Mouse (Mus musculus): ENCODE results near the gene Plod3. TPM values are rescaled to one million over a fixed set of nuclear protein-coding genes. Genes with fewer than 3 reads are reported as not detected.
"Not testable (repeated sequence)": the region's sequence is repeated elsewhere in the genome, so short reads cannot be mapped to it uniquely, and the experiment has no call there.

The Plod3 gene
- polyA plus RNA-seq, 2 experiments: 7.2 to 13.9 TPM

GRCm38 (mm10) chr5:136942781-136943180 lies 44.0 kb upstream of the Plod3 start:
- no peak overlapping the region for H3K4me3 ChIP-seq (ENCODE audit: insufficient read depth in 1 of 2, low read depth in 2 of 2, low read length in 2 of 2)
- no peak overlapping the region for H3K9ac ChIP-seq (replicated peaks)
- H3K27ac ChIP-seq: no peak overlapping the region
- no peaks in the 10 kb centered on the region for H3K4me1 ChIP-seq (replicated peaks; ENCODE audit: control insufficient read depth in 2 of 2, insufficient read depth in 2 of 2, low read length in 1 of 2)
- 54% methylated on average over 3 of the region's 3 CpGs for WGBS (ENCODE audit: insufficient replicate concordance)
- H3K9me3 ChIP-seq (ENCODE audit: control insufficient read depth, low read length): no peaks in the 10 kb centered on the region
- no peak for DNase-seq (ENCODE audit: low read depth in 3 of 3, low spot score in 3 of 3)
- no peak for ATAC-seq (ENCODE audit: insufficient read depth)
- H3K27me3 ChIP-seq (ENCODE audit: control insufficient read depth, insufficient read depth, low read length): no peaks in the 10 kb centered on the region
- no peaks in the 10 kb centered on the region for H3K36me3 ChIP-seq (replicated peaks; ENCODE audit: control insufficient read depth, insufficient read depth, low read depth)
- no peak for TF ChIP-seq CTCF (IDR thresholded peaks at IDR 0.05; ENCODE audit: low read depth)
- no peak overlapping the region for H3K4me2 ChIP-seq (ENCODE audit: low read depth)

- DNase-seq (ENCODE audit: low read depth in 3 of 3, low spot score in 3 of 3) (no peak), ATAC-seq (ENCODE audit: insufficient read depth) (no peak)
- Histone ChIP-seq H3K9me3 (ENCODE audit: control insufficient read depth, low read length) (no peaks in the 10 kb centered on the region), H3K36me3 (replicated peaks; ENCODE audit: control insufficient read depth, insufficient read depth, low read depth) (no peaks in the 10 kb centered on the region), H3K4me3 (ENCODE audit: insufficient read depth in 1 of 2, low read depth in 2 of 2, low read length in 2 of 2) (no peak overlapping the region), H3K27ac (no peak overlapping the region), H3K4me1 (replicated peaks; ENCODE audit: control insufficient read depth in 2 of 2, insufficient read depth in 2 of 2, low read length in 1 of 2) (no peaks in the 10 kb centered on the region), H3K9ac (replicated peaks) (no peak overlapping the region), H3K27me3 (ENCODE audit: control insufficient read depth, insufficient read depth, low read length) (no peaks in the 10 kb centered on the region), H3K4me2 (ENCODE audit: low read depth) (no peak overlapping the region)
- WGBS (ENCODE audit: insufficient replicate concordance): 62% methylated on average over 2 of the region's 2 CpGs
- no peak for TF ChIP-seq CTCF (IDR thresholded peaks at IDR 0.05; ENCODE audit: low read depth)
- no peak for TF ChIP-seq EP300 (IDR thresholded peaks at IDR 0.05; ENCODE audit: low read depth)
Measured at GRCm38 (mm10) chr5:136943382-136943781, 43.4 kb upstream of the Plod3 start.

- Histone ChIP-seq H3K9ac (replicated peaks) (no peak overlapping the region), H3K9me3 (ENCODE audit: control insufficient read depth, low read length) (no peaks in the 10 kb centered on the region), H3K36me3 (replicated peaks; ENCODE audit: control insufficient read depth, insufficient read depth, low read depth) (no peaks in the 10 kb centered on the region), H3K4me3 (ENCODE audit: insufficient read depth in 1 of 2, low read depth in 2 of 2, low read length in 2 of 2) (no peak overlapping the region), H3K4me1 (replicated peaks; ENCODE audit: control insufficient read depth in 2 of 2, insufficient read depth in 2 of 2, low read length in 1 of 2) (0 out of 4 replicates have a peak, but pooled peaks cover 0 to 2% of the 10 kb centered on the region in 2 experiments), H3K4me2 (ENCODE audit: low read depth) (no peak overlapping the region), H3K27ac (no peak overlapping the region), H3K27me3 (ENCODE audit: control insufficient read depth, insufficient read depth, low read length) (no peaks in the 10 kb centered on the region)
- DNase-seq (ENCODE audit: low read depth in 3 of 3, low spot score in 3 of 3): no peak
- 58% methylated on average over 12 of the region's 12 CpGs for WGBS (ENCODE audit: insufficient replicate concordance)
- TF ChIP-seq CTCF (IDR thresholded peaks at IDR 0.05; ENCODE audit: low read depth): no peak
- no peak for TF ChIP-seq EP300 (IDR thresholded peaks at IDR 0.05; ENCODE audit: low read depth)
- ATAC-seq (ENCODE audit: insufficient read depth): no peak
Measured at GRCm38 (mm10) chr5:136945084-136945483, 41.7 kb upstream of the Plod3 start.

- no peak overlapping the region for H3K9ac ChIP-seq (replicated peaks)
- ATAC-seq (ENCODE audit: insufficient read depth) (no peak), DNase-seq (ENCODE audit: low read depth in 3 of 3, low spot score in 3 of 3) (no peak)
- H3K27me3 ChIP-seq (ENCODE audit: control insufficient read depth, insufficient read depth, low read length): no peaks in the 10 kb centered on the region
- no peak overlapping the region for H3K4me2 ChIP-seq (ENCODE audit: low read depth)
- H3K27ac ChIP-seq: no peak overlapping the region
- no peaks in the 10 kb centered on the region for H3K9me3 ChIP-seq (ENCODE audit: control insufficient read depth, low read length)
- no peak overlapping the region for H3K4me3 ChIP-seq (ENCODE audit: insufficient read depth in 1 of 2, low read depth in 2 of 2, low read length in 2 of 2)
- TF ChIP-seq EP300 (IDR thresholded peaks at IDR 0.05; ENCODE audit: low read depth) (no peak), CTCF (IDR thresholded peaks at IDR 0.05; ENCODE audit: low read depth) (no peak)
- 0 out of 4 replicates have a peak, but pooled peaks cover 0 to 4% of the 10 kb centered on the region in 2 experiments for H3K4me1 ChIP-seq (replicated peaks; ENCODE audit: control insufficient read depth in 2 of 2, insufficient read depth in 2 of 2, low read length in 1 of 2)
- H3K36me3 ChIP-seq (replicated peaks; ENCODE audit: control insufficient read depth, insufficient read depth, low read depth): no peaks in the 10 kb centered on the region
Measured at GRCm38 (mm10) chr5:136947874-136948273, 38.9 kb upstream of the Plod3 start.

GRCm38 (mm10) chr5:136949551-136950336 lies 37.1 kb upstream of the Plod3 start:
- not testable (repeated sequence) for DNase-seq (ENCODE audit: low read depth in 3 of 3, low spot score in 3 of 3); H3K4me3 ChIP-seq (ENCODE audit: insufficient read depth in 1 of 2, low read depth in 2 of 2, low read length in 2 of 2); H3K27ac ChIP-seq; H3K4me1 ChIP-seq (replicated peaks; ENCODE audit: control insufficient read depth in 2 of 2, insufficient read depth in 2 of 2, low read length in 1 of 2); H3K36me3 ChIP-seq (replicated peaks; ENCODE audit: control insufficient read depth, insufficient read depth, low read depth); H3K9me3 ChIP-seq (ENCODE audit: control insufficient read depth, low read length); H3K27me3 ChIP-seq (ENCODE audit: control insufficient read depth, insufficient read depth, low read length); H3K4me2 ChIP-seq (ENCODE audit: low read depth); ATAC-seq (ENCODE audit: insufficient read depth); H3K9ac ChIP-seq (replicated peaks)
- 60% methylated on average over 14 of the region's 14 CpGs for WGBS (ENCODE audit: insufficient replicate concordance)
